Mouse (Mus musculus) forebrain, embryonic 15.5 days (tissue): ENCODE results near the gene Ppp1cc. TPM values are rescaled to one million over a fixed set of nuclear protein-coding genes. Genes with fewer than 3 reads are reported as not detected.
"Not testable (repeated sequence)": the region's sequence is repeated elsewhere in the genome, so short reads cannot be mapped to it uniquely, and the experiment has no call there.

Experiments
- ATAC-seq: fragments of 200-750 bp; cut with Nextera tagmentation; replicated peaks from 2 replicates; pipeline ENCODE4 v1.8.0; 2017; ENCODE audit warnings: mild to moderate bottlenecking, moderate TSS enrichment, moderate library complexity
- H3K27ac ChIP-seq: fragments of 300-500 bp; sonication (generic); replicated peaks from 2 replicates; pipeline ENCODE4 v1.5.1; 2015; ENCODE audit warnings: mild to moderate bottlenecking, inconsistent platforms
- H3K27me3 ChIP-seq: fragments of 300-500 bp; sonication (generic); 2 replicates; pipeline ENCODE4 v1.6.1; 2015; ENCODE audit warnings: inconsistent platforms
- H3K36me3 ChIP-seq: fragments of 300-500 bp; sonication (generic); 2 replicates; pipeline ENCODE4 v1.6.1; 2015; ENCODE audit warnings: mild to moderate bottlenecking, inconsistent platforms
- H3K4me1 ChIP-seq: fragments of 300-500 bp; sonication (generic); 2 replicates; pipeline ENCODE4 v1.6.1; 2015; ENCODE audit warnings: inconsistent platforms
- H3K4me2 ChIP-seq: fragments of 300-500 bp; sonication (generic); replicated peaks from 2 replicates; pipeline ENCODE4 v1.6.1; 2015; ENCODE audit warnings: mild to moderate bottlenecking, inconsistent platforms
- H3K4me3 ChIP-seq: fragments of 300-500 bp; sonication (generic); 2 replicates; pipeline ENCODE4 v1.5.1; 2015; ENCODE audit warnings: mild to moderate bottlenecking, inconsistent platforms
- H3K9ac ChIP-seq: fragments of 300-500 bp; sonication (generic); replicated peaks from 2 replicates; pipeline ENCODE4 v1.6.1; 2015; ENCODE audit warnings: mild to moderate bottlenecking, inconsistent platforms
- H3K9me3 ChIP-seq: fragments of 300-500 bp; sonication (generic); 2 replicates; pipeline ENCODE4 v1.6.1; 2016; ENCODE audit warnings: inconsistent platforms
- WGBS: fragments of 180-500 bp; shearing (Covaris S2); methylation state at CpG from one replicate; pipeline ENCODE4 v1.1.7; 2015; ENCODE audit warnings: mixed read lengths; 5-methylcytosine and 5-hydroxymethylcytosine counted together
- polyA plus RNA-seq: library from polyadenylated mRNA; unstranded; fragments of >200 nt; fragmentation: Nextera tagmentation; extraction: Ambion mirVana; gene quantifications from 2 replicates; pipeline ENCODE4 v1.2.1, GENCODE M21; 2015

Ppp1cc gene
- polyA plus RNA-seq, 1 experiment from 2014 or later: 275 TPM

GRCm38 (mm10) chr5:122179665-122180064 lies 21.6 kb downstream of the Ppp1cc start:
- Histone ChIP-seq H3K4me2 (no peak overlapping the region), H3K27me3 (no peaks in the 10 kb centered on the region), H3K4me3 (no peak overlapping the region), H3K4me1 (no peaks in the 10 kb centered on the region), H3K36me3 (peaks cover 15% of the 10 kb centered on the region), H3K9me3 (no peaks in the 10 kb centered on the region), H3K9ac (no peak overlapping the region), H3K27ac (no peak overlapping the region)
- ATAC-seq: 0 out of 2 replicates have a peak, but pooled peaks have one; percentile 46
- 46% methylated on average over 6 of the region's 6 CpGs for WGBS

GRCm38 (mm10) chr5:122184283-122184806 lies 26.3 kb downstream of the Ppp1cc start:
- Histone ChIP-seq H3K27me3 (no peaks in the 10 kb centered on the region), H3K9ac (no peak overlapping the region), H3K4me1 (no peaks in the 10 kb centered on the region), H3K27ac (no peak overlapping the region), H3K9me3 (no peaks in the 10 kb centered on the region), H3K4me2 (no peak overlapping the region), H3K4me3 (no peak overlapping the region), H3K36me3 (no peaks in the 10 kb centered on the region)
- WGBS: 86% methylated on average over 7 of the region's 7 CpGs
- ATAC-seq: no peak

GRCm38 (mm10) chr5:122184858-122185257 lies 26.8 kb downstream of the Ppp1cc start:
- WGBS: 92% methylated on average over 6 of the region's 6 CpGs
- H3K9me3 ChIP-seq, H3K4me2 ChIP-seq, H3K4me3 ChIP-seq, H3K27me3 ChIP-seq, H3K27ac ChIP-seq, H3K4me1 ChIP-seq, ATAC-seq, H3K36me3 ChIP-seq, H3K9ac ChIP-seq: not testable (repeated sequence)

GRCm38 (mm10) chr5:122189115-122189514 lies 31.0 kb downstream of the Ppp1cc start:
- no peak overlapping the region for H3K27ac ChIP-seq
- H3K4me1 ChIP-seq: no peaks in the 10 kb centered on the region
- H3K9ac ChIP-seq: no peak overlapping the region
- ATAC-seq: no peak
- WGBS: 62% methylated on average over 3 of the region's 3 CpGs
- no peaks in the 10 kb centered on the region for H3K9me3 ChIP-seq
- no peak overlapping the region for H3K4me3 ChIP-seq
- no peaks in the 10 kb centered on the region for H3K36me3 ChIP-seq
- no peaks in the 10 kb centered on the region for H3K27me3 ChIP-seq
- no peak overlapping the region for H3K4me2 ChIP-seq

GRCm38 (mm10) chr5:122190465-122190864 lies 32.4 kb downstream of the Ppp1cc start:
- Histone ChIP-seq H3K9me3 (no peaks in the 10 kb centered on the region), H3K27me3 (no peaks in the 10 kb centered on the region), H3K9ac (no peak overlapping the region), H3K4me1 (no peaks in the 10 kb centered on the region), H3K4me3 (no peak overlapping the region), H3K4me2 (no peak overlapping the region), H3K27ac (no peak overlapping the region), H3K36me3 (no peaks in the 10 kb centered on the region)
- no peak for ATAC-seq
- 66% methylated on average over 7 of the region's 7 CpGs for WGBS

GRCm38 (mm10) chr5:122191269-122192063 lies 33.4 kb downstream of the Ppp1cc start:
- no peak overlapping the region for H3K4me2 ChIP-seq
- 70% methylated on average over 12 of the region's 12 CpGs for WGBS
- no peak for ATAC-seq
- no peak overlapping the region for H3K27ac ChIP-seq
- H3K36me3 ChIP-seq: no peaks in the 10 kb centered on the region
- H3K9me3 ChIP-seq: no peaks in the 10 kb centered on the region
- H3K9ac ChIP-seq: no peak overlapping the region
- H3K4me3 ChIP-seq: no peak overlapping the region
- H3K4me1 ChIP-seq: no peaks in the 10 kb centered on the region
- H3K27me3 ChIP-seq: no peaks in the 10 kb centered on the region

- H3K9me3 ChIP-seq: no peaks in the 10 kb centered on the region
- no peak overlapping the region for H3K27ac ChIP-seq
- no peak overlapping the region for H3K9ac ChIP-seq
- H3K4me3 ChIP-seq: no peak overlapping the region
- no peak overlapping the region for H3K4me2 ChIP-seq
- no peak for ATAC-seq
- WGBS: 75% methylated on average over 3 of the region's 4 CpGs
- no peaks in the 10 kb centered on the region for H3K36me3 ChIP-seq
- H3K4me1 ChIP-seq: no peaks in the 10 kb centered on the region
- H3K27me3 ChIP-seq: no peaks in the 10 kb centered on the region
Observed at GRCm38 (mm10) chr5:122192347-122192746, 34.3 kb downstream of the Ppp1cc start.

- Histone ChIP-seq H3K4me3 (no peak overlapping the region), H3K9ac (no peak overlapping the region), H3K4me2 (no peak overlapping the region), H3K9me3 (no peaks in the 10 kb centered on the region), H3K36me3 (no peaks in the 10 kb centered on the region), H3K27ac (no peak overlapping the region), H3K27me3 (no peaks in the 10 kb centered on the region), H3K4me1 (no peaks in the 10 kb centered on the region)
- WGBS: 96% methylated on average over 4 of the region's 4 CpGs
- ATAC-seq: no peak
Observed at GRCm38 (mm10) chr5:122200872-122201271, 42.8 kb downstream of the Ppp1cc start.

GRCm38 (mm10) chr5:122201904-122202303 lies 43.8 kb downstream of the Ppp1cc start:
- 89% methylated on average over 6 of the region's 6 CpGs for WGBS

GRCm38 (mm10) chr5:122204180-122204579 lies 46.1 kb downstream of the Ppp1cc start:
- no peaks in the 10 kb centered on the region for H3K27me3 ChIP-seq
- no peaks in the 10 kb centered on the region for H3K36me3 ChIP-seq
- no peaks in the 10 kb centered on the region for H3K9me3 ChIP-seq
- ATAC-seq: no peak
- no peak overlapping the region for H3K27ac ChIP-seq
- H3K9ac ChIP-seq: no peak overlapping the region
- no peaks in the 10 kb centered on the region; the same call in 1 of the 2 replicates for H3K4me1 ChIP-seq
- no peak overlapping the region for H3K4me3 ChIP-seq
- 63% methylated on average over 2 of the region's 2 CpGs for WGBS
- no peak overlapping the region for H3K4me2 ChIP-seq

More at GRCm38 (mm10) chr5:122201904-122202303, 43.8 kb downstream of the Ppp1cc start:
- Histone ChIP-seq H3K4me3 (no peak overlapping the region), H3K4me1 (no peaks in the 10 kb centered on the region), H3K9me3 (no peaks in the 10 kb centered on the region), H3K27ac (no peak overlapping the region), H3K4me2 (no peak overlapping the region), H3K9ac (no peak overlapping the region), H3K36me3 (no peaks in the 10 kb centered on the region), H3K27me3 (no peaks in the 10 kb centered on the region)
- ATAC-seq: no peak

- no peaks in the 10 kb centered on the region for H3K27me3 ChIP-seq
- H3K9ac ChIP-seq: no peak within 1 kb of the TSS
- no peak within 1 kb of the TSS for H3K4me2 ChIP-seq
- ATAC-seq: no peak
- no peak within 1 kb of the TSS for H3K4me3 ChIP-seq
- peaks cover 5% of the 10 kb centered on the region for H3K4me1 ChIP-seq
- 85% methylated on average over 4 of the region's 4 CpGs for WGBS
- no peaks in the 10 kb centered on the region for H3K9me3 ChIP-seq
- no peak within 1 kb of the TSS for H3K27ac ChIP-seq
- no peaks in the 10 kb centered on the region for H3K36me3 ChIP-seq
Observed at GRCm38 (mm10) chr5:122206475-122206874, 48.4 kb downstream of the Ppp1cc start, which contains the start of gene Hvcn1. Hvcn1 (plus strand) TSS chr5:122206804.

GRCm38 (mm10) chr5:122208909-122209308 lies 50.8 kb downstream of the Ppp1cc start:
- Histone ChIP-seq H3K9me3 (no peaks in the 10 kb centered on the region), H3K4me1 (peaks cover 5% of the 10 kb centered on the region), H3K9ac (no peak overlapping the region), H3K27me3 (no peaks in the 10 kb centered on the region), H3K27ac (no peak overlapping the region), H3K36me3 (no peaks in the 10 kb centered on the region), H3K4me2 (no peak overlapping the region), H3K4me3 (no peak overlapping the region)
- ATAC-seq: no peak
- WGBS: 39% methylated on average over 6 of the region's 6 CpGs
